Comparison of ENCODE assay signal across 11 mouse cellular contexts in genomic region chr6:89350520-89350919, GRCm38 (mm10). TPM values are rescaled to one million over a fixed set of nuclear protein-coding genes. Genes with fewer than 3 reads are reported as not detected.
DNase-seq lines count a peak whose midpoint lies in the region; ATAC-seq and TF ChIP-seq lines count a peak whose summit lies in the region.
"Had no signal": no experiment of that assay in that cellular context is flagged by ENCODE, and none has a peak within 500 bp of the region (broad histone marks: within the 10 kb centered on the region; RNA-seq: fewer than 3 reads in every experiment).

No protein-coding gene starts in this region.

- peak overlapping the region; percentile 81 for H3K27ac ChIP-seq in gastrocnemius, adult 2 months
- H3K27ac ChIP-seq in kidney, adult 2 months (ENCODE audit: insufficient read depth, low read depth, low read length), result peak overlapping the region; percentile 43
- no peak overlapping the region for H3K27ac ChIP-seq in intestine, postnatal 0 days (ENCODE audit: low read depth, low read length)

- peaks cover 43% of the 10 kb centered on the region for H3K4me1 ChIP-seq in kidney, adult 2 months (ENCODE audit: control insufficient read depth, insufficient read depth, low read length)
- peaks cover 7% of the 10 kb centered on the region for H3K4me1 ChIP-seq in intestine, postnatal 0 days (replicated peaks; ENCODE audit: control insufficient read depth, insufficient read depth, low read length)

- H3K9ac ChIP-seq in intestine, postnatal 0 days (ENCODE audit: low read depth, low read length), result 0 out of 2 replicates have a peak overlapping the region, but pooled peaks have one; percentile 7
- H3K9ac ChIP-seq: forebrain, postnatal 0 days had no signal

- no peaks in the 10 kb centered on the region for H3K36me3 ChIP-seq in kidney, adult 2 months (ENCODE audit: control insufficient read depth, insufficient read depth, low read length)
- H3K36me3 ChIP-seq in C2C12 (ENCODE audit: control insufficient read depth, insufficient read depth), result peaks cover 59% of the 10 kb centered on the region
- peaks cover 38% of the 10 kb centered on the region for H3K36me3 ChIP-seq in intestine, postnatal 0 days (ENCODE audit: control insufficient read depth, insufficient read depth)

- no peak for DNase-seq in gastrocnemius, adult 2 months
- DNase-seq in gastrocnemius, postnatal 10 days, result no peak
- no peak for DNase-seq in kidney, adult 2 months
- no peak for DNase-seq in kidney, adult 9 months
- no peak for DNase-seq in urinary bladder, adult 18-20 months (ENCODE audit: low spot score in 2 of 2)
- DNase-seq: B cell, adult 2 months; forebrain, postnatal 0 days; thymus, postnatal 14 days had no signal

- intact Hi-C loops in gastrocnemius, adult 2 months (cut with DNase I), result loop anchor here (2.0 kb wide), 1 partner anchor 112 kb away; no protein-coding TSS in a partner anchor

- no peaks in the 10 kb centered on the region for H3K27me3 ChIP-seq in kidney, adult 2 months (replicated peaks; ENCODE audit: control insufficient read depth, insufficient read depth, low read length)
- no peaks in the 10 kb centered on the region for H3K27me3 ChIP-seq in C2C12 (ENCODE audit: control insufficient read depth, insufficient read depth, insufficient read length)
- no peaks in the 10 kb centered on the region for H3K27me3 ChIP-seq in intestine, postnatal 0 days (replicated peaks; ENCODE audit: control insufficient read depth, insufficient read depth, low read length)

- H3K79me3 ChIP-seq in C2C12 (ENCODE audit: low read depth), result peaks cover 67% of the 10 kb centered on the region

- TF ChIP-seq CTCF in gastrocnemius, adult 2 months (IDR thresholded peaks at IDR 0.05), result no peak
- TF ChIP-seq CTCF in kidney, adult 2 months (conservative IDR thresholded peaks at IDR 0.05; ENCODE audit: insufficient read depth, insufficient read length, low read depth, low read length), result no peak
- TF ChIP-seq CTCF in C2C12 (IDR thresholded peaks at IDR 0.05; ENCODE audit: control insufficient read depth, insufficient read depth, insufficient read length), result no peak
- TF ChIP-seq CTCF in intestine, postnatal 0 days (IDR thresholded peaks at IDR 0.05; ENCODE audit: low read depth), result no peak

- no peak for ATAC-seq in intestine, postnatal 0 days
- no peak for ATAC-seq in erythroid progenitor cell, adult 5-6 weeks (replicated peaks; ENCODE audit: low FRiP score, poor library complexity, severe bottlenecking)

- H3K79me2 ChIP-seq in C2C12 (ENCODE audit: control insufficient read depth, insufficient read depth), result peaks cover 98% of the 10 kb centered on the region

- no peak overlapping the region for H3K4me2 ChIP-seq in intestine, postnatal 0 days (replicated peaks; ENCODE audit: low read depth)

- H3K4me3 ChIP-seq in gastrocnemius, adult 2 months, result no peak overlapping the region
- no peak overlapping the region for H3K4me3 ChIP-seq in kidney, adult 2 months (ENCODE audit: insufficient read depth, low read depth, low read length)
- H3K4me3 ChIP-seq in C2C12 (ENCODE audit: insufficient read depth, poor library complexity, severe bottlenecking), result no peak overlapping the region
- no peak overlapping the region for H3K4me3 ChIP-seq in intestine, postnatal 0 days (ENCODE audit: low read depth, low read length)

- 96% methylated on average over 2 of the region's 2 CpGs for WGBS in kidney, adult 2 months
- 92% methylated on average over 2 of the region's 2 CpGs for WGBS in intestine, postnatal 0 days

- TF ChIP-seq POLR2A in kidney, adult 2 months (IDR thresholded peaks at IDR 0.05; ENCODE audit: low read depth, low read length), result no peak

- no peak overlapping the region for H3ac ChIP-seq in C2C12 (ENCODE audit: control insufficient read depth, insufficient read length, low read depth)

- no peaks in the 10 kb centered on the region for H3K9me3 ChIP-seq in intestine, postnatal 0 days (ENCODE audit: control insufficient read depth)

TF ChIP-seq in C2C12, 6 proteins besides CTCF, POLR2A, EP300 and RAD21:
- TF ChIP-seq FOSL1 (IDR thresholded peaks at IDR 0.05; ENCODE audit: insufficient read depth, low read length, poor library complexity, severe bottlenecking) (no peak), MYOD1 (IDR thresholded peaks at IDR 0.05; ENCODE audit: control insufficient read depth, insufficient read length, low read depth) (peak; percentile 38)
TF ChIP-seq in C2C12: peak in this region for 1.

RNA-seq across cellular contexts. Expression of gene Plxna1, which starts 11.9 kb away (rescaled TPM):
- total RNA-seq in gastrocnemius, adult 2 months (2021), result 10 to 100 TPM; 10.9 to 13.0 TPM
- 10 to 100 TPM; 44.1 to 54.4 TPM for total RNA-seq in gastrocnemius, postnatal 10 days (2021)
- polyA plus RNA-seq in kidney, adult 2 months (2012; rRNA removed), result 33.1 and 33.2 TPM in 2 replicates
- 40.9 TPM for polyA plus RNA-seq in C2C12 (2012; fragmentation: generic; extraction: Trizol)
- polyA plus RNA-seq in intestine, postnatal 0 days (2015; fragmentation: Nextera tagmentation; extraction: Ambion mirVana), result 8.7 and 9.2 TPM in 2 replicates
- total RNA-seq in erythroid progenitor cell, adult 5-6 weeks (2015; ENCODE audit: low replicate concordance), result 2.9 and 4.6 TPM in 2 replicates
- 0.30 and 5.3 TPM in 2 replicates for total RNA-seq in erythroid progenitor cell, adult 5-6 weeks (2017; ENCODE audit: low replicate concordance)
